Mouse (Mus musculus) erythroblast, embryonic 14.5 days (primary cell): ENCODE measurements around the gene Tmem170b.

ENCODE experiments used
- GATA1 ChIP-seq: IDR thresholded peaks from 2 replicates; pipeline ENCODE4 v1.6.1; 2012; ENCODE audit warnings: low read length, inconsistent platforms, mixed read lengths
- TAL1 ChIP-seq: IDR thresholded peaks from 3 replicates; pipeline ENCODE4 v1.6.1; 2012; ENCODE audit warnings: low read length, inconsistent platforms, mixed read lengths

- no peak for TF ChIP-seq GATA1
- TF ChIP-seq TAL1: no peak
Measured at GRCm38 (mm10) chr13:41676836-41677186, 71.1 kb downstream of the Tmem170b start.
